Mouse (Mus musculus) kidney, postnatal 10 days (tissue): ENCODE measurements around the gene Ada.

ENCODE experiments used
- DNase-seq: peaks from one replicate; pipeline ENCODE4 v3.0.0; 2021; ENCODE audit warnings: mixed read lengths

Gene Ada

GRCm38 (mm10) chr2:163749647-163750611, at the start of gene Ada:
Gene Ada (minus strand): TSS chr2:163750239.
- peak; percentile 85 for DNase-seq

GRCm38 (mm10) chr2:163798411-163798810, 48.4 kb upstream of the Ada start:
- DNase-seq, result no peak

DNA sequence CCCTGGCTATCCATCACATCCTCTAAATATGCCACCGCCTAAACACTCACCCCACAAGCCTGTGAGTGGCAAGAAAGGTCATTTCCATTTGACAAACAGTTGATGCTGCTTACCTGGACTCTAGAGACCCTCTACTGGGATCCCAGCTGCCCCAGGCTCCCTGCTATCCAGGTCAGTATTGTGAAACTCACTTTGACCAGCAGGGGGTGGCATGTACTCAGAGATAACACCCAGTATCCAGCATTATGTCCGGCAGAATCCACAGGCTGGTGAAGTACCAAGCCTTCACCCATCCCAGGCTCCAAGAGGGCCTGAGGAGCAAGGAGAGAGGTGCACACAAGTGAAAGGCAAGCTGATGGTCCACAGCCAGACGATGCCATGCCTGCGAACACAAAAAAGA, 38.4 kb upstream of the Ada start:
- peak; percentile 84 for DNase-seq

DNA sequence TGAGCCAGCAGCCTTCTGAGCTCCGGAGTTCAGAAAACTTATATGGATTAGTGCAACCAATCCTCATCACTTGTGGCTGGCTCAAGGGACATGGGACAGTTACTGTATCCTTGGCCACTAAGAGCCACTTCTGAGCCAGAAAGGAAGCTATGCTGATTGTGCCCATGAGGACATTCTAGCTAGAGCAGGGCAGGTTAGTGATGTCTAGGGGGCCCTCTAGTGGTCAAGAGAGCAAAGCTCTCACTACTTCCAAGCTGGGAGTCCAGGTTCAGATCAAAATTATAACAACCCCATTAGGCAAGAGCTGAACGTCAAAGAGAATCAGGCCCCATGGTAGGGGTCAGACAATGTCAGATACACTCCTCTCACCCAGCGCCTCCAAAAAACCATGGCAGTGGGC, 37.7 kb upstream of the Ada start:
- DNase-seq, result peak; percentile 71

- DNase-seq, result no peak
Observed at GRCm38 (mm10) chr2:163787086-163787485, 37.0 kb upstream of the Ada start.

DNA sequence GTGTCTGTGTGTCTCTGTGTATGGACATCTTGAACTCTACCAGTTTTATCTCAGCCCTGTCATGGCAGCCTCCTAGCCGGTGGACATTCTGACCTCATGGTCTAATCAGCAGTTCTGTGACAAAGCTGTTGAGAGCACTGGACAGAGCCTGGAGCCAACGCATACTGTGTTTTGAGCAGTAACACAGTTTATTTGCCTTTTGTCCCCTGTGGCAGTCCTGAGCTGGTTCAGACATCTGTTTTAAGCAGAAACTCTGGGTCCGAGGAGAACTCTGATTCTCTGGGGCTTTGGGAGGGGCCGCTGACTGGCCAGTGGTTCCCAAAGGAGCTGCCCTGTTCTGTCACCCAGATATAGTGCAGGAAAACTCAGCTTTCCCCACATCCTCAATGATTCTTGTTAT, 33.9 kb upstream of the Ada start:
- DNase-seq, result no peak

DNA sequence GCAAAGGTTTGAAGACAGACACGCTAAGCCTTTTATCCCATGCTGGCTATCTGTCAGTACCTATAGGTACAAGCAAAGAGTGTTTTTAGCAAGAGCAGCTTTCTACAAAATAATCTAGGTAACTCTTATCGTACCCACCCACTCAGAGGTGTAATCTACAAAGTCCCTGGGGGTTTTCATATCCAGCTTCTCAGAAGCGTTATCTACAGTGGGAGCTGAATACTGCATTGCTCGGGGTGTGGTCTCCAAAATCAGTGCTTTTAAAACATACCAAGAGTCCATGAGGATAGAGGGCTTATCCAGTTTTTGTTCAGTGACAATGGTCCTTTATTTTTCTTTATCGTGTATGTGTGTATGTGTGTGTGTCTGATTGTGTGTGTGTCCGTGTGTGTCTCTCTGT, 33.3 kb upstream of the Ada start:
- DNase-seq, result no peak

DNA sequence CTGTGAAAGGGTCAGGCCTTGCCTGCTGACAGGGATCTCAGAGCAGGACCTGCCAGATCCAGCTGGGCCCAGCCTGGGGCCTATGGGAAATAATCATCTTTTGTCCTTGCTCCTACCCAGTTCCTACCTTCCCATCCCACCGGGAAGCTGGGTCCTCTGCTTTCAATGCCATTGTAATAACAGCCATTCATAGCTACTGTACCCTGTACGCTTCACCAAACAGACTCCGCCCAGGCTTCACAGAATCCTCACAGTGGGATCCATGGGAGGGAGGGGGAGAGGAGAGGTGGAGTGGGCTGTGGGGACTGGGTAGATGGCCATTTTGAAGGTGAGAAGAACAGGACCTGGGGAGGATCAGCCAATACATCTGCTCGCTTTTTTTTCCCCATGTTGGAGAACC, 28.9 kb upstream of the Ada start:
- no peak for DNase-seq

GRCm38 (mm10) chr2:163777061-163777460, 27.0 kb upstream of the Ada start:
- DNase-seq, result no peak

DNA sequence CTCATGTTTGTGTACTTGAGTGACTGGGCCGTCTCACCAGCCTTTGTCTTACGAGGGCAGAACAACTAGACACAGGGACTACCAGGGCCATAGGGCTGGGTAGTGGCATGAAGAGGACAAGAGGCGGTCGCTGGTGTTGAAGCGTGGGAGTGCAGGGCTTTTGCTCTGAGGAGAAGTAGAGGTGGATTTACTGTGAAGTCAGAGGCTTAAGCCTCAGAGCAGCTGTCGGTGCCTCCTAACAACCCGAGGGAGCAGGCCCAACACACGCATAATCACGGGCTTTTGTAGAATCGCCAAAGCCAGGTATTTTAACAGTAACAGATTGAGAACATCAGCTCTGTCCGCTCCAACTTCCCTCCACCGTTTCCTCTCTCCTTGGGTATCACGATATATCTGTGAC, 26.6 kb upstream of the Ada start:
- no peak for DNase-seq

- DNase-seq, result no peak
Observed at GRCm38 (mm10) chr2:163770731-163771130, 20.7 kb upstream of the Ada start.

GRCm38 (mm10) chr2:163766890-163767289, 16.9 kb upstream of the Ada start:
- DNase-seq, result no peak

- no peak for DNase-seq
Observed at GRCm38 (mm10) chr2:163766261-163766660, 16.2 kb upstream of the Ada start.

DNA sequence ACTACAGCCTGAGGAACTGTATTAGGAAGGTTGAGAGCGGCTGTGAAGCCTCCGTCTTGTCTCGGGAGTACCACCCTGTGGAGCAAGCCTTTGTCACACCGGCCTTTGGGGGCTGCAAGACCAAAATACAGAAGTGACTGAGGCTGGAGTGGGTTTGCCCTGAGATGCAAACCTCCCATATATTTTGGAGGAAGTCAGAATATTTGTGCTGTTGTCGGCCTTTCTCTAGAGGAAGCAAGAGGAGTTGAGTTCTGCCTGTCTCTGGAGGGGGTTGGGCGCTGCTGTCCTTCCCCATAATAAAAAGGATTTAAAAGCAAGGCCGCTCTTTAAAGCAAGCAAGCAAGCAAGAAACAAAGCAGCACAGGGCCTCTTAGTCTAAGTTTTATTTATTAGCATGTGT, 11.4 kb upstream of the Ada start:
- peak; percentile 56 for DNase-seq

DNA sequence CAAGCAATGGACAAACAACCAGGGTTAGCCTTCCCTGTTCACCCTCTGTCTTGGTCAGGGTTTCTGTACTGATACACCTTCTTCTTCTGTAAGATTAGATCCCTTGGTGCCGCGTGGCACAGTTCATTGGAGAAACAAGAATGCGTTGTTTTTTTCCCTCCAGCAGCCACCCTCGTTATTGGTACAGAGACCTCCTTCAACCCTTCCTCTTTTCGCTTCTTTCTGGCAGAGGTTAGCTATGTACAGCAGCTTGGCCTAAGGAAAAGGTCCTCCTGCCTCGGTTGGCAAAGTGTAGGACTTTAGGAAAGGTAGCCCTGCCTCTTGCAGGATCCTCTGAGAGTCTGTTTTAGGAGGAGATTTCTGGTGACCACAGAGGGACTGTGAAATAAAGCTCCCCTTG, 10.6 kb upstream of the Ada start:
- DNase-seq, result no peak

GRCm38 (mm10) chr2:163758146-163758545, 8.1 kb upstream of the Ada start:
- DNase-seq, result no peak

- peak; percentile 83 for DNase-seq
Observed at GRCm38 (mm10) chr2:163756723-163757122, 6.7 kb upstream of the Ada start.

GRCm38 (mm10) chr2:163754228-163754627, 4.2 kb upstream of the Ada start:
- no peak for DNase-seq

DNA sequence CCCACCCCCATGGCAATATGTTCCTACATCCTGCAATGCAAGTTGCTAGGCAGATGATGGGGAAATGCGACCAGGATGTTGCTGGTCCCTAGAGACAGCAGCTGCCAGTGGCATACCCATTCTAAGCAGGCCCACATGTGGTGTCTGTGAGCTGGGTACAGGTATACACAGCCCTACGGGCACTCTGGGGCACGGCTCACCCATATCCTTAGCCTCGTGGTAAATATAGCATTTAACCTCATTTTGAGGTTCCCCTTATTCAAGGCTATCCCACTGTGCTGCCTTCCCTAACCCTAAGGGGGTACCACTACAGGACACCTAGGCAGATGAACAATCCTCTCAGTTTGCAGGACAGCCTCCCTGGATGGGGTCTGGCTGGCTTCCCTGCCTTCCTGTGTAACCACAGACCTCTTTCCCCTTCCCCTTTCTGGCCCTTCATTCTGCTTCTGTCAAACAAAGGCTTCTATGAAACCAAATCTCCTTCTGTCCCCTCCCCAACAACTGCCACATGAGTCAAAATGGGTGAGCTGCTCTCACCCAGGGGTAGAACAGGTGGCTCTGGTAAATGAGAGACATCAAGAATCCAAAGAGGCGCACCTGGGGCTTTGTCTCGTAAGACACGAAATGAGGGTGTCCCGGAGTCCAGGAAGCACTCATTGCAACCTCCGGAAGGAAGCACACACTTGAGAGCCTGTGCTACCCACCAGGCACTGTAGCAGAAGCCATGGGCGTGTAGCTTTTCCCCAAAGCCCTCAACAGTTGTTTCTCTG, 5.1 kb downstream of the Ada start:
- no peak for DNase-seq

DNA sequence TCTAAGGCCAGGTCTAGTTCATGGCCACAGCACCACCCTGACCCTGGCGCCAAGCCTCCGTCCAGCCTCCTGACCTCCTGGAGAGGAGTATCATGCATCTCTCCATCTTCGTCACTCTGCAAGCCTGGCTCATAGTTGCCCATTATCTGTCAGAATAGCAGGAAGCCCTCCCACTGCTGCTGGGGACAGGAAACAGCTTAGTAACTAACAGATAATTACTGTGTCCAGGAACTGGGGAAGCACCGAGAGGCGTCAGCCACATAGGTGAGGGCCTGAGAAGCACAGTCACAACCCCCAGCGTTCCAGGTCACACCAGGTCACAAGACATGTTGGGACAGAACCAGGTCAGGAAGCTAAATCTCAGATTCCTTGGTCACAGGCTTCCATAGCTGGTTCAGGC, 6.7 kb downstream of the Ada start:
- no peak for DNase-seq

DNA sequence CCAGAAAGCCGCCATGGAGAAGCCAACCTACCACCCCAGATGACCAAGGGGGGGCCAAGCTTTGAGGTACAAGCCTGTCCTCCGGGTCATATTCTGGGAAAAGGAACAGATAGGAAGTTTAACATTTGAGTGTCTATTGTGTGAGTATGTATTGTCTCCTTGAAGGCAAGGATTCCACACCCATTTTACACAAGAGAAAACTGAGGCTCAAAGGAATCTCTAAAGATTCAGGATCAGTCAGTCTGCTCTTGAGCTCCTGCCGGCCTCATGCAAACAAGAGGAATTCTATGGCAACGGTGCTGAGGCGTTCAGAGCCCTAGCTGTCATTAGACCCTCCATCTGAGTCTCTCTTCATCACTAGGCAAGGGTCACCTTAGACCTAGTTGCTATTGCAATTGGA, 7.4 kb downstream of the Ada start:
- no peak for DNase-seq

GRCm38 (mm10) chr2:163735980-163736379, 14.1 kb downstream of the Ada start:
- peak; percentile 73 for DNase-seq

DNA sequence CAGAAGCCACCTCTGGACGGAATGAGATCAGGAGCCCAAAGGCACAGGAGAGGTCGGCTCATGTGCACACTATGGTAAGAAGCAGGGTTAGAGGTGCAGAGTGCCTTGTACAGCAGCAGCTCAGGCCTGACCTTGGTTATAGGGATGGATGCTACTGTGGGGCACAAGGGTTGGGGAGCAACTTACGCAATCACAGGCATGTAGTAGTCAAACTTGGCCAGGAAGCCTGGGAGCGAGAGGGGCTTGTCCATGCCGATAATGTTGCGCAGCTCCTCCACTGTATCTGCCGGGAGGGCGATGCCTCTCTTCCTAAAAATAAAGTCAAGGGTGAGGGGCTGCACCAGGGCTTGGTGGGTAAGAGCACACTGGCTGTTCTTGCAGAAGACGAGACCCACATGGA, 14.9 kb downstream of the Ada start:
- DNase-seq, result no peak

- peak; percentile 43 for DNase-seq
Observed at GRCm38 (mm10) chr2:163732021-163732420, 18.0 kb downstream of the Ada start.
